Mouse (Mus musculus) G1E-ER4 (cell line): ENCODE data around the gene Acot11. TPM values are rescaled to one million over a fixed set of nuclear protein-coding genes. Genes with fewer than 3 reads are reported as not detected.

Experiments
- GATA1 ChIP-seq: IDR thresholded peaks from one replicate; pipeline ENCODE4 v1.8.0; 2012; ENCODE audit warnings: low read length, inconsistent platforms
- polyA plus RNA-seq: library from polyadenylated mRNA; stranded (reverse); fragments of >175 nt; gene quantifications from 2 replicates; pipeline ENCODE4 v1.2.3, GENCODE M21; 2012

The Acot11 gene
- polyA plus RNA-seq, 1 experiment: 0.10 TPM

DNA sequence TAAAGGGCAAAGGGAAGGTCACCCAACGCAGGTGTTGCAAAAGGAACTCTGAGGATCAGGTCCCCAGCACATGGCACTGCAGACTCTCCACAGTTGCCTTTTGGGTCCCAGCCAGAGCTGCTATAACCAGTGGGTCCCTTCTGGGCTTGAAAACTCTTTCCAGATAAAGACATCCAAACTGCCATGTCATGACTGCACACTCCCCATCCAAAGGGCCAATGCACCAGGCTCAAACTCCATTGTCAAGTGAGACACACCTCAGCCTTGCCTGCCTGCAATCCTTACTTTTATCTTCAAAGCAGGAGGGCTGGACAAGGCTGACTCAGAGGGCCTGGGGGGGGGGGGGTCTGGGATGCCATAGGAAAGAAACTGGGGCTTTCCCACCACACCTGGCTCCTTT is 13.9 kb downstream of the Acot11 start:
- no peak for TF ChIP-seq GATA1

DNA sequence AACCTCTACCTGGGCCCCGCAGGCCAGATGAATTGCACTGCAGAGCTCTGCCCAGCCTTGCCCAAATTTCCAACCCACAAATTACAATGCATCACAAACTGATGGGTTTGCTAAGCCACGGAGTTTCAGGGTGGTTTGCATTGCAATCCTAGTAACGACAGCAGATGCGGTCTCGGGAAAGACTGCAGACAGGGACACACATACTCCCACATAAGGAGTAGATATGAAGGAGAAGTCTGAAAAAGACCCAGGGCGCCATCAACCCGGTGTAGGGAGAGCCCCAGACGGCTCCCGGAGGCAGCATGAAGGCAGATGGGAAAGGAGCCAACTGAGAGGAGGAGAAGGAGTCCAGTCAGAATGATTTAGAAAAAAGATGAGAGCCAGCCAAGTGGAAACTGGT is 15.1 kb downstream of the Acot11 start:
- TF ChIP-seq GATA1: no peak

DNA sequence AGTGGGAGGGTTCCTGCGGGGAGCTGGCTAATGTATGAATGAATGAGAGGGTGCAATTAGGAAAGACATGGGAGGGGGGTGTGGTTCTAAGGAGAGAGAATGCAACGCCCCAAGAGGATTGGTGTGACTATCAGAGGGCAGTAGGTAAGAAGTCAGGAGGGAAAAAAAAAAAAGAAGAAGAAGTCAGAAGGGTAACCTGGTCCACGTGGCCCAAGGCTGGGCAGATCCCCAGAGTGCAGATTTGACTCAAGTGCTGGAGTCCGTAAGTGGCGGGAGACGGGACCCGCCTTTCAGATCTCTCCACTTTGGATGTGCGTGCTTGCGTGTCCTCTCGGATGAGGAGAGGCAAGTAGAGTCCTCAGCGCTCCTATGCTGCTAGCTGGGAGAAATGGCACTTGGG is 16.2 kb downstream of the Acot11 start:
- TF ChIP-seq GATA1: no peak

DNA sequence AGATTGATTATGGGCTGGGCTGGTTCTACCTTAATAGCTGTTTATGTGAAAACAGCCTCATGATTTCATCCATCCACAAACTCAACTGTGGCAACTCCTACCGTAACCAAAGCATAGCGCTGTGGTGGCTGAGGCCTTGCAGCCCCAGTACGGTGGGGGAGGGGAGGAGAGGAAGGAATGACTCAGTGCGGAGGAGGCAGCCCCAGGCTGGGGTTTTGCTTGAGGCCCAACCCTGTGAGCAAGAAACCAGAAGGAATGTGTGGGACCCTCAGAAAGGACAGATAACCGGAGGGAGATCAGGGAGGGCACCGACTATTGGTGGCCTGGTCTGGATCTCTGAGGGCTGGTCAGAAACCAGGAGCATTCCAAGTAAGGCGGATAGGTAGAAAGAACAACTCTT is 17.0 kb downstream of the Acot11 start:
- TF ChIP-seq GATA1: no peak

DNA sequence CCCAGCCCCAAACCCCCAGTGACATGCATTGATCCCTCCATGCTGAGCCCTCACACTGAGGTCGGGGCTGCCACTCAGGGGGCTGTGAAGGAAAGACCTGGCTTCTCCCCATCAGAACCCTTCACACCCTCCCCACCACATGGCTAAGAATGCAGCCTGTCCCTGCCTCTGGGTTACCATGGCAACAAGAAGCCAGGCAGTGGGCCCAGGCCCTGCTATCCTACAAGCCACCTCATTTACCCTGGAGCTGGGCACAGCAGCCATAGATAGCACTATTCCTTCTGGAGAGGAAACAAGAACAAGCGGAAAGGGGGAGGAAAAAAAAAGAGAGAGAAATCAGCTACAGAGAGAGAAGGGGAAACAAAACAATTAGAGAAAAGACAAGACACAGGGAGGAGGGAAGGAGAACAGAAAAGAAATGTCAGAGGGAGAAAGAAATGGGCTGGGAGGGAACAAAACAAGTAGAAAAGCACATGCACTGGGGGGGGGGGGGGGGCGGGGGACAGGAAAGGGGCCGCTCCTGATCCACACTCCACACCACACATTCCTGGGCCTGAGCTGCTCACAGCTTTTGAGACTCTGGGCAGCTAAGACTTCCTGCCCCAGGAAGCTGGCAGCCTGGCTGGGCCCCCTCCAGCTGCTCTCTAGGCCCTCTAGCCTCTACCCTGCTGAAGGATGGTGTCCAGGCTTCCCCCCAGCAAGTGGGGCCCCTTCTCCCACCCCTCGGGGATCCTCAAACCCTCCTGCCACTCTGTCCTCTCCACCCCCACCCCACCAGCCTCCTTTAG is 18.9 kb downstream of the Acot11 start:
- TF ChIP-seq GATA1: no peak

DNA sequence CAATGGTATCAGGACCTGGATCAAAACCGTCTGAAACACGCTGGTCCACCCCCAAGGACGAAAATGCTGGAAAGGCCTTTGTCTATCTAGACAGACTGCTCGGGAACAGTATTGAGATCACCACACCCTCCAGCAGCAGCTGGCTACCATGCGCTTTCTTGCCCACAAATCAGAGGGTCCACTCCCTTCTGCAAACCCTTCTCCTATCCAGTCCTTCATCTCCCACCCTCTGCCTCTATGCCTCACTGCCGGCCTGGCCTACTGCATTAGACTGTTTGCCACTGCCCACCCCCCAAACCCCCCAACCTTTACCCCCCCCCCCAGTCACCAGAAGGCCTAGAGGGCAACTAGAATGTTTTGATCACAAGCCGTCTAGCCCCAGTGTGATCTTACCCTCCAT is 19.5 kb downstream of the Acot11 start:
- no peak for TF ChIP-seq GATA1

DNA sequence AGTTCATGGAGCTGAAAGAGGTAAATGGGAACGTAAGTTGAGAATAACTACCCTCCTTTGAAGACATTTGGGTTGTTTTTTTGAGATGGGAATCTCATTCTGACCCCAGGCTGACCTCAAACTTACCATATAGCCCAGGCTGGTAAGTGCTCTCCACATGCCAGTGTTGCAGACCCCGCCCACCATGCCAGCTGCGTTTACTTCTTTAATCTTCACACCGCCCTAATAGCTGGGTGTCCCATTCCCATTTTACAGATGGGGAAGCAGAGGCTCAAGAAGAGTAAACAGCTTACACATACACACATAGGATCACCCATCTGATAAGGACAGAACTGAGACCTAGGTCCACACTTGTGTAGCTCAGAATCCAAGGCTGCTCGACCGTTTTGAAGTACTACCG is 20.0 kb downstream of the Acot11 start:
- no peak for TF ChIP-seq GATA1

DNA sequence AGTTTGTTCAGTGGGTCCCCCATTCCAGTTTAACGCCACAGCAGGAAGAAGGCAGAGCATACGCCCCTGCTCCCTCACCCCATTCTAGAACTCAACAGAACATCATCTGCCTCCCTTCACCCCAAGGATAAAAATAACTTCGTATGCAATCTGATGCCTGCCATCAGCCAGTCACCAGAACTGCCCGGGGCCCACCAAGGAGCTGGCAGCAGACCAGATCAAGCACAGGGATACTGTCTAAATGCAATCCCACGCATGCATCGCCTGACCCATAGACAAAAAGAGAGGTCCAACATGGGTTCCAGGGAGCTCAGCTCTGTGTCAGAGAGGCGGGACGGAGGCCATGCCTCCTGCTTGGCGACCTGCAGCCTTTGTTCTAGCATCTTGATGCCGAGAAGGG is 21.7 kb downstream of the Acot11 start:
- TF ChIP-seq GATA1: no peak

DNA sequence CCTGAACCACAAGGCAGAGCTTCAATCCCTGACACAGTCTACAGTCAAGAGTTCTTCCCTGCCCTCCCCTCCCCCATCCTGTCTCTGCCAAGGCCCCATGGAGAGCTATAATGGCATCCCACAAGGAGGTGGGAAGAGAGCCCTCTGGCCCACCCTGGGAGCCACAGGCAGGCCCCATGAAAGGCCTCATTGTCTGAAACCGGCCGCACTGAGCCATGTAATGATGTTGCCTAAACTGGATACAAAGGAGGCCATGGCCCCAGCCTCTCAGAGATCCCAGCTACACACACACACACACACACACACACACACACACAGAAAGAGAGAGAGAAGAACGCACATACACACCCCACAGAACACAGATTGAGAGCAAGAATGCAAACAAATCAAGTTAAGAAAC is 24.8 kb downstream of the Acot11 start:
- no peak for TF ChIP-seq GATA1

DNA sequence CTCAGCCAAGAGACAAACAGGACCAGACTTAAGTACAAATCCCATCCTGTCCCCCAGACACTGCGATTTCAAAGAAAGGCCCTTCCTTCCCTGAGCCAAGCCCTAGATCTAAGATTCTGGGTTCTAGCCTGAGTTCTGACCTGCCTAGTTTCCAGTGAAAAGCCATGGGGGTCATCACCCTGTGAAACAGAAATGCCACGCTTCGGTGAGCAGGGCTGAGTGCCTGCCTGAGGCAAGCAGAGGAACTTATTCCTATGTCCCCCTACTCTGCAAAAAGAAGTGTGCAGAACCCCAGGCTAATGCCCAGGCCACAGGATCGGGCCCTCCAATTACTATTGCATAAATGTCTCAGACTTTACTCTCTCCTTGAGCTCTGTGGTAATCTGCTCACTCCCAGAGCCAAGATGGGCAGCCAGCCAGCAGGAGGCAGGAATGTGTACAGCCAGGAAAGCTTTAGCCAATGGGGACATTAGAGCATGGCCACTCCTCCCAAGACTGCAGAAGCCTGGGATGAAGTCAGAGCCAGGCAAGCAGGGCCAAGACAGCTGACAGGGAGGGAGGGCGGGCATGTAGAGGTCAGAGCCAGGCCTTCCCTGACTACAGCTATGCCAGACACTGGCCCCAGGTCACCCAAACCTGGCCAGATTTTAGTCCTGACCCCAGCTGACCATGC is 26.5 kb downstream of the Acot11 start:
- no peak for TF ChIP-seq GATA1

DNA sequence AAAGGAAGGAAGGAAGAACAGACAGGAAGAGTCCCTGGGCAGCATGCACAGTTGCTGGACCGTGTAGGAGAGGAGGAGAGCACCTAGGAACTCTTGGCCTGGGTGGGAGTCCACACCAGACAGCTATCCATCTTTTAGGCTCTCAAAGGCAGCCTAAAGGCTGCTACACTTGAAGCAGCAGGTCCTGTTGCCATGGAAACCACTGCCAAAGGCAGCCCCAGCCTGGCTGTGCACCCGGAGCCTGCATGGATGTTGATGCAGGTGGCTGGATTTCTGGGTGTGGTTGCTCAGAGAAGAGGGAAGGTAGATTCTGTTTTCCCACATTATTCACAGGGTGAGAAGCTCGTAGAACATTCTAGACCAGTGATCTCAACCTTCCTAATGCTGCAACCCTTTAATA is 27.8 kb downstream of the Acot11 start:
- no peak for TF ChIP-seq GATA1

DNA sequence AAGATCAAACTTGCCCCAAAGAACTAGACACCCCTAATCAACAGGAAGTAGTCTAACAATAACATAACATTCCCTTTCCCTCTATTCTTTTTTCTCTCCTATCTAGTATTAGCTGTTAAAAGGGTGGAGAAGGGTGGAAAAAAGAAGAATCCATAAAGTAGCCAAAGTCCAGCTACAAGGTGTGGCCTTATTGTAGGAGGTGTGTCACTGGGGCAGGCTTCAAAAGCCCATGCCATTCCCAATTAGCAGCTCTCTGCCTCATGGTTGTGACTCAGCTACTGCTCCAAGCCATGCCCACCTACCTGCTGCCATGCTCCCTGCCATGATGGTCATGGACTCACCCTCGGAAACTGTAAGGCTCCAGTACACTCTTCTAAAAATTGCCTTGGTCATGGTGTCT is 32.2 kb downstream of the Acot11 start:
- no peak for TF ChIP-seq GATA1

DNA sequence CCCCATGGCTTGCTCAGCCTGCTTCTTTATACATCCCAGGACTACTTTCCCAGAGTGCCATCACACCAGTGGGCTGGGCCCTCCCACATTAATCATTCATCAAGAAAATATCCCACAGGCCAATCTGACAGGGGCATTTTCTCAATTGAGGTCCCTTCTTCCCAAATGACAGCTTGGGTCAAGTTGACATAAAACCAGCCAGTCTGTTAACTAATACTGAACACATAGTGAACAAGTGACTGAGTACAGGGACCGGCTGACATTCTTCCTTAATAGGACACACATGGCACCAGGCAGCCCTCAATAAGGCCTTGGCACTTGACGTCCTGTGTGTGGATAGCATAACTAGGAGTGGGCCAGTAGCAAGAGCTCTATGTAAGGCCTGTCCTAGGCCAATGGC is 35.5 kb downstream of the Acot11 start:
- no peak for TF ChIP-seq GATA1

DNA sequence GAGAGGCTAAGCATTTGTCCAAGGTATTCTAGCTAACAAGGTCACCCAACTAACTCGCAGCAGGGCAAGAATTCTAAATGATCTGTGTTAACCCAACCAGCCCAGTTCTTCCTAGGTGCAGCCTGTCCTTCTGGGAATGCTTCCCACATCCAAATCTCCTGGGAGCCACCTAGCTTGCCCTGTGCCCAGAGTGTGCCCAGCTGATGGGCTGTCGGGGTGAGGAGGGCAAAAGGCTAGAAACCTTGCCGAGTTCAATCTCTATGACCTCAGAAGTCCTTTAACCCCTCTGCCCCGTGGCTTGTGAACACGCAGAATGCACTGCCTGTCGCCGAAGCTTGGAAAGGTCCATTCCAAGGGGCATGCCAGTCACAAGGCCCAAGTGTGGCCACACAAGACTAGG is 40.6 kb downstream of the Acot11 start:
- no peak for TF ChIP-seq GATA1

DNA sequence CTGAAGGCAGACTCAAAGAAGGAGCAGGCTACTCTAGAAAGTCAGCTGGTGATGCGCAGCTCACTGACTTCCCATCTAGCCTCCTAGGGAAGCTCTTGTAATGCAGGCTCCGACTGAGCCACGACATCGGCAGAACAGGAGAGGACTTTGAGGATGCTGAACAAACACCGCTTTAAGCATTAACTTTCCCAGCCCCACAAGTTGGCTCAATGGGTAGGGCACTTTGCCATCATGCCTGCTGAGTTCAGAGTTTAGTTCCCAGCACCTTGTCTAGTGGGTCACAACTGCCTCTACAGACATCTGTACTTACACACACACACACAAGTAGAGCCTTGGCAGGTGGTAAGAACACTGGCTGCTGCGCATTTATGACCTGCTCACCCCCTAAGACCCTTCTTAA is 53.1 kb downstream of the Acot11 start:
- TF ChIP-seq GATA1: no peak

DNA sequence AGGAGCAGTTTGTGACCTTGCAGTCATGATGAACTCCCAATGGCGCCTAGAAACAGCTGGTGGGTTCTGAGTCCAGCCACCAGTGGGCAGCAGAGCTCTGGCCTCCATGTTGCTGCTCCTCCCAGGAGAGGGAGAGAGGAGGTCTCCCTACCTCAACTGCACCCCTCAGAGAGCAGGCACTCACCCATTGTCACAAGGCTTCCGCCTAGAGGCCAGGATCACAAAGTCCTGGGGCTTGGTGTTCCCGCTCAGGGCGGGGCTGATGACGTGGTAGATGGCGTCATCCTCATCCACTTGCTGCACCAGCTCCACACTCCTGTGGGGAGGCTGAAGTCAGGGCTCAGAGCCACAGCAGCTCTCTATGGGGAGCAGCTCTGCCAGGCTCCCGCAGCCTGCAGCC is 55.1 kb downstream of the Acot11 start:
- no peak for TF ChIP-seq GATA1

DNA sequence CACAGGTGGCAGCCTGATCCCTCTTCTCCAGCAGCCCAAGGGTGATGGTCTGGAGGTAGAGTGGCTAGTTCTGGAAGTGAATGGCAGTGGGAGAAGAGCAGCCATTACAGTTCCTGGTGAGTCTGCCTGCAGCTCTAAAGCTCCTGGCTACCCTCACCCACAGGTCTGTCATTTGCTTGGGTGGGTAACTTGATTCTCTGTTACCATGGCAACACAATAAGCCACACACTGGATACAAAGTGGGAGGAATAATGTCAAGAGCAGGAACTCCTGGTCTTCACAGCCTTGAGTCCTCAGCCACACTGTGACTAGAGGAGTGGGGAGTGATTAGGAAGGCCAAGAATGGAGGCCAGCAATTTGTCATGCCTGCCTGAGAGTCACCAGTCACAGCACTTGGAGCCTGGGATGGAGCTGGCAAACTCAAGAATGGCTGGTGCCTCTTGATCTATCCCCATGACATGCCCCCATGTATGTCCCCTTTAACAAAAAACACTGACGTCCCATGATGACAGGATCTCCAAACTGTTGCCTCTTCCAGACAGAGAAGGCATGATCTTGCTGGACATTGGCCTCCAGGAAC is 57.7 kb downstream of the Acot11 start:
- no peak for TF ChIP-seq GATA1
